Mouse (Mus musculus) cerebral cortex, adult 2 months (tissue): Measurements from ENCODE around the gene Dtnb.

Experiments
- WGBS: fragments of 180-500 bp; shearing (Covaris S2); methylation state at CpG from one replicate; pipeline ENCODE4 v1.1.7; 2018; 5-methylcytosine and 5-hydroxymethylcytosine counted together

Dtnb gene

GRCm38 (mm10) chr12:3733328-3733727, 161.1 kb downstream of the Dtnb start:
- WGBS: 88% methylated on average over 7 of the region's 7 CpGs

- WGBS: 88% methylated on average over 7 of the region's 7 CpGs
Observed at GRCm38 (mm10) chr12:3737009-3737408, 164.8 kb downstream of the Dtnb start.

- 53% methylated on average over 7 of the region's 7 CpGs for WGBS
Observed at GRCm38 (mm10) chr12:3738741-3739529, 166.8 kb downstream of the Dtnb start.

DNA sequence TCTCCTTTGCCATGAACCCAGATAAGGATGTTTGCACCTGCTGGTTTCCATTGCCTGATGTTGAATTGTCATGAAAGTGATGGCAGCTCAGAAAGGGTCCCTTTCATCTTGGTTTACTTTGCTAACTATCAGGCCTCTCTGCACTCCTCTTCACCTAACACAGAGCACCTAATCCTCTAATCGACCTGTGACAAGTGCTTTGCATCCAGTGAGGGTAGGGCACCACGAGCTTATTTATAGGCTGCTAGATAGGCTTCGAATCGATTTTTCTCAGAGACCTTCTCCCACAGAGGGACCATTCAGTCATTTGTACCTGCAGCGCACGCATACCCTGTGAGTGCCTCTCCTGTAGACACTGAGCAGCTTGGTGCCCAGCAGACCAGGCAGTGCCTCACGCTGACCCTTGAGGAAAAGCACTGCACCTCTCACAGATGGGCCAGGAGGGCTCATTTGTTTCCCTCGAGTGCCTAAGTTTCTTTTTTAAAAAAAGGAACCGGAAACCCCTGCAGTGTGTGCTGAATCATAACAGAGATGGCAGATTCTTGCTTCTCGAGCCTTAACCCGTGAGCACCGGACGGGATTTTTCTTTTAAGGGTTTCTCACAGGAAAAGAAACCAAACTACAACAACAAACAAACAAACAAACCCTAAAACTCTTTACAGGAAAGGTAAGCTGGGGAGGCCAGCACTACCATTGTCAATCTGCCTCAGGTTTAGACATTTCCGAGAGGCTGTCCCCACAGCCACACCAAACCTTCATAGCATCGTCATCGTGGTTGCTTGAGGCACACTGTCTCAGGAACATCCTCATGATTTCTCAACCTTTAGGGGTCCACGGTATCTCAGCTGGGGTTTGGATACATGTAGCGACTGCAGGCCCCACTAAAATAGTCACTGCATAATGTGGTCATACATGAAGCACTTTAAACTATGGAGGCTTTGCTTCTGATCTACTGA, 167.8 kb downstream of the Dtnb start:
- WGBS: 72% methylated on average over 18 of the region's 18 CpGs

GRCm38 (mm10) chr12:3740705-3741081, 168.5 kb downstream of the Dtnb start:
- WGBS: 84% methylated on average over 3 of the region's 3 CpGs

DNA sequence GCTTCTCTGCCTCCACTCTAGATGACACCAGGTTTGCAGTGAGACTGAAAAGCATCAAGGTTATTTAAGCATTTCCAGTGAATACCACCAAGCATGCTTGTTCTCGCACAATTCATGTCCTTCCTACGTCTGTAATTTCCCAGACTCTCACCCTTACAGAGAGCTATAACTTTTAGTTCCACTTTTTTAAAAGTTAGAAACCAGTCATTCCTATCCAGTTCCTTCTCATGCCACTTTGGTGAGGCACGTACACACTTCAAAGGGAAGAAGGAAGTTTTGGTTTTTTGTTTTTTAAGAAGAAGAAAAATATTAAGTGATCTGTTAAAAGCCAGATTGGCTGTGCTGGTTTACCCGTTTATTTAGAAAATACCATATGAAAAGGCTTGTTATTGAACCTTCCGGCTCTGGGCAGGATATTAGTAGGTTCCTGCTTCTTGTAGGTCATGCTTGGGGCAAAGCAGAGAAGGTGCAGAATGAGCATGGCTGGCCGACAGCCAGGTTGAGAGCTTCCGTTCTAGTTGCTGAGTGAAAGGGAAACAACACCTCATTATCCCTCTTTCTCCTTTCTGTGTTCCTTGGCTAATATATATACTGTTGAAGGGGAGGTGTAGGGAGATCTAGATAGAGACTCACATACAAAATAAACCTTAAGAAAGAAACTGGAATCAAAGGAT, 173.4 kb downstream of the Dtnb start:
- 67% methylated on average over 7 of the region's 7 CpGs for WGBS

- WGBS: 94% methylated on average over 3 of the region's 3 CpGs
Observed at GRCm38 (mm10) chr12:3746369-3746768, 174.2 kb downstream of the Dtnb start.

GRCm38 (mm10) chr12:3747583-3747982, 175.4 kb downstream of the Dtnb start:
- 85% methylated on average over 4 of the region's 4 CpGs for WGBS

DNA sequence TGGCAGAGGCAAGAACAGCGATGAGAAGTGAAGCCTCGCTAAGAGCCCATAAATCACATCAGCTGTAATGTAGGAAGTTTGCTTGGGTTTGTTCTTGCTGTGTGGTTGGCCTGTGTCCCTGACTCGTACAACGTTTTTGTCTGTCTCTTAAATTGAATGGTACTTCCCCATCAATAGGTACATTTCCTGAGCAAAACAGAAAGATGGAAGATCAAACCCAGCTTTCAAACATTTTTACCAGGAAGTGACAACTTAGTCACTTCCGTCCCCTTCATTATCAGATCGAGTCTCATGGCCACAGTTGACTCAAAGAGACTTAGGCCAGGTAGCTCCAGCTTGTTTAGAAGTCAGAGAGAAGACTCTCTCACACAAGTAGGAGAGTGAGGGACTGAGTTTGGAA, 183.3 kb downstream of the Dtnb start:
- 88% methylated on average over 6 of the region's 6 CpGs for WGBS

DNA sequence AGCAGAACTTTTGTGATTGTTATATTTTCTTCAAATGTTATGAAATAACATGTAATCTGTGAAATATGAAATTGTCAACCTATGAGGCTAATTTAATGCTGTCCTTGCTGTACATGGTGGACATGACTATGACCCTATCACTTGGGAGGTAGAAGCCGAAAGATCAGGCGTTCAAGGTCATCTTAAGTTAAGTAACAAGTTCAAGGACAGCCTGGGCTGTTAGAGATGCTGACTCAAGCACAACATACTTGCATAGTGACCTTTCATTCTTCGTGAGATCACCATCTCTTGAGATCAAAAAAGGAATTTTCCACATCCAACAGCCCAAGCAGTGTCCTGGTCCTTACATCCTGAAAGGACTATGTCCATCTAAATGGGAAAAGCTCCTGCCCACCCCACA, 184.0 kb downstream of the Dtnb start:
- 98% methylated on average over 3 of the region's 3 CpGs for WGBS

DNA sequence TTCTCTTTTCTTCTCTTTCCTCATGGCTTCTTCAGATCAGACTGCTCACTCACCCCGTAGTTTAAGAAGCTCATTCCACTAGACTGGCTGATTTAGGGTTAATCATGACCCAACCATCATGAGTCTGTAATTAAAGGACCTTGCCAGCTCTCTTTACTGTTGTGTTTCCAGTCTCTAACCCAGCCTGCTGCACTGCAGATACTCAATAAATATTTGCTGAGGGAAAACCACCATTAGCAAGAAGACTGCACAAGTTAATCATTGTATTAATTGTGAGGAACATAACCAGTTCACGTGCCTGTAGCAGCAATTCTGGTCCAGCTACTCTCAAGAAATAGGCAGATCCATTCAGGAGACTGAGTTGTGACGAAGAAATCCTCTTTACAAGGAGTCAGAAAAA, 185.9 kb downstream of the Dtnb start:
- WGBS: 91% methylated on average over 3 of the region's 3 CpGs

GRCm38 (mm10) chr12:3759419-3759818, 187.2 kb downstream of the Dtnb start:
- 55% methylated on average over 4 of the region's 4 CpGs for WGBS

DNA sequence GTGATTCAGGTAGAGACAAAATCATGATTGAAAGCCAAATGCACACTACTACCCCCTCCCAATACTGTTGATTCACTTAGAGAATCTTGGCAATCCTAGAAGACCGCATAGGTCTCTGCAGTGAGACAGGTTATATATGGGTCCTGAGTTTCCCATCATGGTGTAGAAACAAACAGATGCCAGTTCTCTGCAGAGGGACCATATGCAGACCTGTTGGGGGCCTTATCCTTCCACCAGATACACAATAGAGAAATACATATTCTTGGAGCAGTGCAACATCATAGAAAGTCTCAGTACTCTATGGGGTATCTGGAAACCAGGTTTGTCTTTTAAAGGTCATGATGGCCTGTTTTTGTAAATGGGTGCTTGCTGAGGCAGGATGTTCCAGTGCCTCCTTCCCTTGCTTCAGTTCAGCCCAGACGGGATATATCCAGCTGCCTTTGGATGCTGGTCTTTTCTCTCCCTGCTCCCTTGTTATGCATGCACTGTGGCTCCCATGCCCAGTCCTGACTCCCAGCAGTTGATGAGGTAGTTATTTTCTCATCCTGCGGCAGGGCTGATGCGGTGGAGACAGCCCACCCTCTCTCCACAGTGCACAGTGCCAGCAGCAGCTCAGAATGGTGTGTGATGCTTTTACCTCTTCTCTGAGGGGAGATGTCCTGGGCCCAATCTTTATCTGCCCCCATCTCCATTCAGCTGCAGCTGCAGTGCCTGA, 188.9 kb downstream of the Dtnb start:
- WGBS: 49% methylated on average over 4 of the region's 4 CpGs

- WGBS: 57% methylated on average over 6 of the region's 6 CpGs
Observed at GRCm38 (mm10) chr12:3761591-3762295, 189.6 kb downstream of the Dtnb start.

DNA sequence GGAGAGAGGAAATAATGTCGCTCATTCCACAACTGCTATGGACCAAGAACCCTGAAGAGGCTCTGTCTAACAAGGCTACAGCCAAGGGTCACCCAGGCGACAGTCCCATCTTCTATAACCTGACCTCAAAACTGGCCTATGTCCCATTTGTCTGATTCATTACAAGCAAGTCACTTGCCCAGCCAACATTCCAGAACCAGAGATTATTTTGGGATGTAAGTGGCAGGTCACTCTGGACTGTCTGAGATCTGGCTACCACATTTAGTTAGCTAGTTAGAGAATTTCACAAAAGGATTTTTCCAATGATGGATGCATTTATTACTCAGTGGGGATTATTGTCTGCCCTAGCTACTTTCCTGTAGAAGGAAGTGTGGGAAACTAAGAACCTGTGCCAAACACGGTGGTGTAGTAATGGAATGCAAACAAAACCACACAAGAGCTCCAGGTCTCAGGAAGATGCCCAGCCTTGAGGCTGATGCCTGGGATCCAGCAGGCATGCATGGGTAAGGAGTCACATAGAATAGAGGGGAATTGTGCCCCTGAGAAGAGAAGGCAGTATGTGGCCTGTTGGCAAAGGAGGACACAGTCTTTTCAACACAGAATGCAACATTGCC, 192.1 kb downstream of the Dtnb start:
- 68% methylated on average over 3 of the region's 3 CpGs for WGBS

- 87% methylated on average over 8 of the region's 8 CpGs for WGBS
Observed at GRCm38 (mm10) chr12:3767360-3767759, 195.2 kb downstream of the Dtnb start.

- 94% methylated on average over 4 of the region's 4 CpGs for WGBS
Observed at GRCm38 (mm10) chr12:3768391-3768790, 196.2 kb downstream of the Dtnb start.

GRCm38 (mm10) chr12:3770546-3770945, 198.4 kb downstream of the Dtnb start:
- 72% methylated on average over 2 of the region's 2 CpGs for WGBS

GRCm38 (mm10) chr12:3771080-3771479, 198.9 kb downstream of the Dtnb start:
- WGBS: 87% methylated on average over 2 of the region's 2 CpGs

- WGBS: 46% methylated on average over 3 of the region's 3 CpGs
Observed at GRCm38 (mm10) chr12:3773643-3774042, 201.5 kb downstream of the Dtnb start.
